Mouse (Mus musculus) CH12.LX (cell line): ENCODE measurements around the gene Slc39a7. TPM values are rescaled to one million over a fixed set of nuclear protein-coding genes. Genes with fewer than 3 reads are reported as not detected.
A peak's percentile ranks its signal among the peaks of the same experiment; 100 is the strongest.

Source experiments
- DNase-seq: peaks from one replicate; pipeline ENCODE4 v3.0.0-alpha.2; 2013; ENCODE audit errors: extremely low read depth
- H3K27ac ChIP-seq: 2 replicates; pipeline ENCODE4 v1.5.1; 2012; ENCODE audit warnings: low read depth, mild to moderate bottlenecking, control low read depth, moderate library complexity; ENCODE audit not compliant: insufficient read depth
- H3K27me3 ChIP-seq: replicated peaks from 2 replicates; pipeline ENCODE3; 2012; ENCODE audit warnings: inconsistent platforms
- H3K36me3 ChIP-seq, 2 experiments: replicated peaks in 1 of 2; 2 replicates each; pipeline versions ENCODE3 to v1.6.1; 2012; ENCODE audit warnings: inconsistent platforms in 1 of 2, low read length in 1 of 2, mild to moderate bottlenecking in 1 of 2, mixed read lengths in 1 of 2, moderate library complexity in 1 of 2; ENCODE audit not compliant: control insufficient read depth in 1 of 2, insufficient read depth in 1 of 2
- H3K4me1 ChIP-seq, 2 experiments: 2 replicates each; pipeline ENCODE4 v1.6.1; 2012; ENCODE audit warnings: inconsistent platforms in 1 of 2, moderate library complexity in 1 of 2; ENCODE audit not compliant: insufficient read depth in 2 of 2, control insufficient read depth in 1 of 2
- H3K4me2 ChIP-seq: 2 replicates; pipeline ENCODE4 v1.6.1; 2012; ENCODE audit warnings: low read depth, mild to moderate bottlenecking, control low read depth; ENCODE audit not compliant: poor library complexity, insufficient read depth, severe bottlenecking
- H3K4me3 ChIP-seq, 3 experiments: fragments of 150-350 bp in 1 of 3; sonication (generic) in 1 of 3; replicated peaks in 1 of 3; 2 replicates each; pipeline versions ENCODE3 to v1.5.1; 2011 to 2012; ENCODE audit warnings: low read depth in 2 of 3, low read length in 2 of 3, mild to moderate bottlenecking in 2 of 3, moderate library complexity in 2 of 3, control low read depth in 1 of 3, improper control_type of control experiment in 1 of 3, inconsistent platforms in 1 of 3, mixed read lengths in 1 of 3; ENCODE audit not compliant: poor library complexity in 1 of 3
- H3K79me2 ChIP-seq: replicated peaks from 2 replicates; pipeline ENCODE4 v1.6.1; 2012; ENCODE audit warnings: mild to moderate bottlenecking, moderate library complexity; ENCODE audit not compliant: control insufficient read depth, poor library complexity, insufficient read depth, severe bottlenecking; ENCODE audit errors: extremely low read depth
- H3K9ac ChIP-seq: 2 replicates; pipeline ENCODE4 v1.6.1; 2012; ENCODE audit warnings: low read depth, mild to moderate bottlenecking, control low read depth, moderate library complexity; ENCODE audit not compliant: insufficient read depth
- H3K9me3 ChIP-seq: replicated peaks from 2 replicates; pipeline ENCODE3; 2012; ENCODE audit warnings: low read length, inconsistent platforms, mixed read lengths
- BHLHE40 ChIP-seq: IDR thresholded peaks from 2 replicates; pipeline ENCODE4 v1.6.1; 2011; ENCODE audit warnings: mild to moderate bottlenecking, low read depth, low read length, improper control_type of control experiment
- CHD2 ChIP-seq: IDR thresholded peaks from 2 replicates; pipeline ENCODE4 v1.6.1; 2011; ENCODE audit warnings: low read length, improper control_type of control experiment
- E2F4 ChIP-seq: IDR thresholded peaks from 2 replicates; pipeline ENCODE4 v1.6.1; 2011; ENCODE audit warnings: low read depth, low read length, improper control_type of control experiment; ENCODE audit not compliant: insufficient replicate concordance
- ELF1 ChIP-seq: IDR thresholded peaks from 2 replicates; pipeline ENCODE4 v1.6.1; 2014; ENCODE audit warnings: low read depth, mild to moderate bottlenecking, inconsistent platforms, low read length, improper control_type of control experiment
- EP300 ChIP-seq: IDR thresholded peaks from 2 replicates; pipeline ENCODE4 v1.6.1; 2011; ENCODE audit warnings: low read length, improper control_type of control experiment
- GABPA ChIP-seq: IDR thresholded peaks from 2 replicates; pipeline ENCODE4 v1.6.1; 2012; ENCODE audit warnings: low read depth, low read length, improper control_type of control experiment, inconsistent platforms; ENCODE audit not compliant: insufficient replicate concordance
- HCFC1 ChIP-seq: IDR thresholded peaks from 2 replicates; pipeline ENCODE4 v1.6.1; 2012; ENCODE audit warnings: low read depth, mild to moderate bottlenecking, inconsistent platforms, low read length, improper control_type of control experiment
- IRF4 ChIP-seq: IDR thresholded peaks from 2 replicates; pipeline ENCODE4 v1.6.1; 2014; ENCODE audit warnings: low read depth, mild to moderate bottlenecking, inconsistent platforms, low read length, improper control_type of control experiment
- JUN ChIP-seq: IDR thresholded peaks from 2 replicates; pipeline ENCODE4 v1.6.1; 2011; ENCODE audit warnings: low read depth, mild to moderate bottlenecking, low read length, improper control_type of control experiment, moderate library complexity; ENCODE audit not compliant: insufficient read depth
- JUND ChIP-seq: conservative IDR thresholded peaks from 2 replicates; pipeline ENCODE4 v1.6.1; 2011; ENCODE audit warnings: low read depth, low read length, improper control_type of control experiment
- MAX ChIP-seq: IDR thresholded peaks from 2 replicates; pipeline ENCODE4 v1.6.1; 2011; ENCODE audit warnings: low read length, improper control_type of control experiment
- MAZ ChIP-seq: IDR thresholded peaks from 2 replicates; pipeline ENCODE4 v1.6.1; 2012; ENCODE audit warnings: low read depth, mild to moderate bottlenecking, inconsistent platforms, low read length, improper control_type of control experiment, moderate library complexity
- MXI1 ChIP-seq: IDR thresholded peaks from 2 replicates; pipeline ENCODE4 v1.6.1; 2011; ENCODE audit warnings: mild to moderate bottlenecking, low read depth, low read length, improper control_type of control experiment
- MYC ChIP-seq: IDR thresholded peaks from 2 replicates; pipeline ENCODE4 v1.6.1; 2011; ENCODE audit warnings: low read depth, mild to moderate bottlenecking, improper control_type of control experiment, low read length
- NELFE ChIP-seq: IDR thresholded peaks from 2 replicates; pipeline ENCODE4 v1.6.1; 2011; ENCODE audit warnings: low read depth, low read length, improper control_type of control experiment
- NRF1 ChIP-seq: IDR thresholded peaks from 2 replicates; pipeline ENCODE4 v1.6.1; 2014; ENCODE audit warnings: low read depth, mild to moderate bottlenecking, inconsistent platforms, low read length, improper control_type of control experiment, moderate library complexity
- PAX5 ChIP-seq: IDR thresholded peaks from 2 replicates; pipeline ENCODE4 v1.6.1; 2012; ENCODE audit warnings: low read length, inconsistent platforms, mixed read lengths
- POLR2A ChIP-seq: IDR thresholded peaks from 2 replicates; pipeline ENCODE4 v1.6.1; 2011; ENCODE audit warnings: low read depth, mild to moderate bottlenecking, improper control_type of control experiment, low read length
- POLR2AphosphoS2 ChIP-seq: IDR thresholded peaks from 2 replicates; pipeline ENCODE4 v1.6.1; 2011; ENCODE audit warnings: low read depth, low read length, improper control_type of control experiment
- RAD21 ChIP-seq: IDR thresholded peaks from 2 replicates; pipeline ENCODE4 v1.6.1; 2011; ENCODE audit warnings: low read depth, mild to moderate bottlenecking, low read length, improper control_type of control experiment, moderate library complexity
- RCOR1 ChIP-seq: conservative IDR thresholded peaks from 2 replicates; pipeline ENCODE4 v1.6.1; 2012; ENCODE audit warnings: low read depth, mild to moderate bottlenecking, inconsistent platforms, low read length, improper control_type of control experiment
- SIN3A ChIP-seq: IDR thresholded peaks from 2 replicates; pipeline ENCODE4 v1.6.1; 2012; ENCODE audit warnings: low read length, improper control_type of control experiment, inconsistent platforms
- SMC3 ChIP-seq: IDR thresholded peaks from 2 replicates; pipeline ENCODE4 v1.6.1; 2011; ENCODE audit warnings: low read depth, low read length, improper control_type of control experiment
- TBP ChIP-seq: conservative IDR thresholded peaks from 2 replicates; pipeline ENCODE4 v1.6.1; 2011; ENCODE audit warnings: low read depth, low read length, improper control_type of control experiment
- TCF12 ChIP-seq: IDR thresholded peaks from 2 replicates; pipeline ENCODE4 v1.6.1; 2014; ENCODE audit warnings: low read depth, mild to moderate bottlenecking, inconsistent platforms, low read length, improper control_type of control experiment
- USF1 ChIP-seq: IDR thresholded peaks from 2 replicates; pipeline ENCODE4 v1.6.1; 2014; ENCODE audit warnings: low read depth, mild to moderate bottlenecking, inconsistent platforms, low read length, improper control_type of control experiment
- USF2 ChIP-seq: conservative IDR thresholded peaks from 2 replicates; pipeline ENCODE4 v1.6.1; 2011; ENCODE audit warnings: low read depth, low read length, improper control_type of control experiment
- ZC3H11A ChIP-seq: IDR thresholded peaks from 2 replicates; pipeline ENCODE4 v1.6.1; 2012; ENCODE audit warnings: low read depth, mild to moderate bottlenecking, inconsistent platforms, low read length, improper control_type of control experiment
- ZKSCAN1 ChIP-seq: IDR thresholded peaks from 2 replicates; pipeline ENCODE4 v1.6.1; 2012; ENCODE audit warnings: low read depth, inconsistent platforms, low read length, improper control_type of control experiment, borderline replicate concordance
- ZMIZ1 ChIP-seq: IDR thresholded peaks from 2 replicates; pipeline ENCODE4 v1.6.1; 2012; ENCODE audit warnings: low read depth, mild to moderate bottlenecking, inconsistent platforms, low read length, improper control_type of control experiment
- dilution Hi-C: fragments of 300-500 bp; cut with MboI; formaldehyde crosslinking; loops from 2 replicates; pipeline ENCODE4 v1.14.3; 2020; ENCODE audit warnings: low sequenced_read_pairs; ENCODE audit not compliant: extremely low pct_unique_long_range_greater_than_20kb, extremely low pct_ligation_motif_present
- in situ Hi-C: fragments of 300-500 bp; cut with MboI; formaldehyde crosslinking; loops from 3 replicates; pipeline ENCODE4 v1.14.3; 2019; ENCODE audit warnings: low sequenced_read_pairs, low pct_ligation_motif_present, low pct_unique_long_range_greater_than_20kb, mixed read lengths
- polyA plus RNA-seq: library from polyadenylated mRNA; unstranded; fragments of >175 nt; gene quantifications from 2 replicates; pipeline ENCODE4 v1.2.1, GENCODE M21; 2012; ENCODE audit warnings: low read depth; ENCODE audit not compliant: insufficient read length
- total RNA-seq, 2 experiments: library from RNA; depleted of rRNA; stranded (reverse); fragments of 300-350 nt in 1 of 2; fragments of >200 nt in 1 of 2; gene quantifications; 2 replicates each; pipeline ENCODE4 v1.2.3; 2012 to 2014

Slc39a7 gene
- total and polyA plus RNA-seq, 3 experiments, result 96.8 to 116 (median 105) TPM

DNA sequence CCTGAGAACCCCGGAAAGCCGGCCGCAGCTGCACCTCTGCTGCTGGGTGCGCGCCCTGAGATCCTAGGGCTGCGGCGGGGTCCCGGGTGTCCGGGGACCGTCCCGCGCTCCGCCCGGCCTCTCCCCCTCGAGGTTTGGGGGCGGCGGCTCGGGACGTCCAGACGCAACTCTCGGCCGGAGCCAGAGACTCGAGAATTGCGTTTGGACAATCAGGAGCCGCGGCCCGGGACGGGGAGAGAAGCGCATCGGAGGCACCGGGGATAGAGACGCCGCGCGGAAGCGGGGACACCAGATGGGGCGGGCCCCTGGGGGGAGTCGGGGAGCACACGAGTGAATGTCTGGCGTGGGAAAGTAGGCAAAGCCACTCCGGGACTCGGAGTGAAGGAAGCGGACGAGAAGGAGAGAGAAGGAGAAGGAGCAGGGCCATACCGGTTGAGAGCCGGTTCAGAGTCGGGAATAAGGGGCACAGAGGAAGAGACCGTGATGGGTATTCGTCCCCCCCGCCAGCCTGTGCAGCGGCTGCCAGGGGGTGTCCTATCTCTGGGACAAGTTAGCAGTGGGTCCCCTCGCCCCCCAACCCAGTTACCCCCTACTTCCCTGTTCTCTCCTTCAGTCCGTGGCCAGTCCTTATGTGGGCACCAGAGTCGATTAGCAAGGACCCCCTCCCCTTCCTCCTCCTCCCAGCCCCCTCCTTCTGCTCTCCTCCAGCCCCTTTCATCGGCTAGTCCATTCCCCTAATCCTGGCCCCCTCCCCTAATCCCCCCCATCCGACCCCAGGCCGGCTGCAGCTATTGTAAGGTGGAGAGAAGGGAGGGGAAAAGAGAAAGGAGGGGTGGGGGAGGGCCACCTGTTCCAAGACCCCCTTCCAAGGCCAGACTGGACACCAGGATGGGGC, 6.4 kb downstream of the Slc39a7 start:
- DNase-seq, result no peak
- Histone ChIP-seq H3K27ac (peak overlapping the region; percentile 49), H3K4me2 (peak overlapping the region; percentile 84), H3K27me3 (no peaks in the 10 kb centered on the region), H3K9ac (peak overlapping the region; percentile 91), H3K4me1 (peaks cover 29 to 51% of the 10 kb centered on the region in 2 experiments), H3K79me2 (peaks cover 8% of the 10 kb centered on the region), H3K9me3 (peaks cover 26% of the 10 kb centered on the region), H3K4me3 (peak overlapping the region; percentile 71 to 81 (median 75)), H3K36me3 (peaks cover 34 to 52% of the 10 kb centered on the region in 2 experiments)
- in situ Hi-C loops (no loop called here), dilution Hi-C loops (no loop called here)
- TF ChIP-seq ZC3H11A, result no peak
- no peak for TF ChIP-seq USF1
- no peak for TF ChIP-seq RCOR1
- TF ChIP-seq NELFE, result no peak
- no peak for TF ChIP-seq PAX5
- no peak for TF ChIP-seq RAD21
- TF ChIP-seq MAZ, result no peak
- TF ChIP-seq NRF1, result no peak
- no peak for TF ChIP-seq MYC
- TF ChIP-seq IRF4, result no peak
- no peak for TF ChIP-seq EP300
- TF ChIP-seq BHLHE40, result no peak
- 0 out of 2 replicates have a peak, but pooled peaks have one; percentile 14 for TF ChIP-seq CHD2
- TF ChIP-seq POLR2A, result peak; percentile 49; the same call in 1 of the 2 replicates
- TF ChIP-seq ZKSCAN1, result no peak

DNA sequence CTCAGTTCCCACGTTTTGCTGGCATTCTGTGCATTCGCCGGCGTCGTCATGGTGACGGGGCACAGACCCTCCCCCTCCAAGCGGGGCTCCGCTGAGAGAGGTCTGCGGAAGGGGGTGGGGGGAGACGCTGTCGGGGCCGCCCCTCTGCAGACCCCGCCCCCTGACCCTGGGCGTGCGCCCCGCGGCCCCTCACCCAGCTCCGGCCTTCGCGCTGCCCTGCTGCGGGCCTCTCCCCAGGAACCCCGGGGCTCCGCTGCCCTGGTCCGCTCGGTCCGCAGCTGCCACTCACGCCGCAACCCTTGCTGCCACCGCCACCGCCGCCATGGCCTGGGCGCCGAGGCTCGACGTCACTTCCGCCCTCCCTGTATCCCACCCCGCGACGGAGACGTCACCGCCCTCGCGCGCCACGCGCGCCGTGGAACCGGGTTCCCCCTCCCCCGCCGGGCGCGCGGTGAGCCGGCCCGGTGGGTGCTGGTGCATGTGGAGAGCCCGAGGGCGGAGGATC, 7.1 kb downstream of the Slc39a7 start, which contains the start of gene Ring1:
Gene Ring1, minus strand, starts transcription at position 364 of the 505 bp plus-strand sequence.
- peaks cover 2% of the 10 kb centered on the region; the same call in 1 of the 2 replicates for H3K79me2 ChIP-seq
- in situ Hi-C loops (no loop called here), dilution Hi-C loops (no loop called here)
- peaks cover 27% of the 10 kb centered on the region for H3K9me3 ChIP-seq
- no peaks in the 10 kb centered on the region for H3K27me3 ChIP-seq
- H3K27ac ChIP-seq, result peak within 1 kb of the TSS; percentile 49
- H3K4me1 ChIP-seq, result peaks cover 24 to 43% of the 10 kb centered on the region in 2 experiments
- H3K36me3 ChIP-seq, result peaks cover 26 to 46% of the 10 kb centered on the region in 2 experiments
- peak; percentile 59 for DNase-seq
- H3K4me3 ChIP-seq, result peak within 1 kb of the TSS; percentile 71 to 81 (median 75)
- peak within 1 kb of the TSS; percentile 84 for H3K4me2 ChIP-seq
- H3K9ac ChIP-seq, result peak within 1 kb of the TSS; percentile 91
- TF ChIP-seq HCFC1 (peak; percentile 73), ZMIZ1 (peak; percentile 69), MAX (peak; percentile 75), TCF12 (peak; percentile 70), EP300 (no peak), MXI1 (peak; percentile 76; the same call in 1 of the 2 replicates), SMC3 (no peak), ELF1 (peak; percentile 68; the same call in 1 of the 2 replicates), MYC (0 out of 2 replicates have a peak, but pooled peaks have one; percentile 12), JUND (no peak), GABPA (no peak), TBP (no peak), POLR2AphosphoS2 (peak; percentile 69; the same call in 1 of the 2 replicates), JUN (no peak), MAZ (no peak), CHD2 (peak; percentile 40; the same call in 1 of the 2 replicates), E2F4 (no peak), BHLHE40 (0 out of 2 replicates have a peak, but pooled peaks have one; percentile 23), SIN3A (peak; percentile 49; the same call in 1 of the 2 replicates), USF2 (no peak), PAX5 (no peak)
